Mouse (Mus musculus): ENCODE measurements around the gene Crisp1. TPM values are rescaled to one million over a fixed set of nuclear protein-coding genes. Genes with fewer than 3 reads are reported as not detected.

The Crisp1 gene
- polyA plus RNA-seq (2012; rRNA removed) = not detected in 2 replicates

DNA sequence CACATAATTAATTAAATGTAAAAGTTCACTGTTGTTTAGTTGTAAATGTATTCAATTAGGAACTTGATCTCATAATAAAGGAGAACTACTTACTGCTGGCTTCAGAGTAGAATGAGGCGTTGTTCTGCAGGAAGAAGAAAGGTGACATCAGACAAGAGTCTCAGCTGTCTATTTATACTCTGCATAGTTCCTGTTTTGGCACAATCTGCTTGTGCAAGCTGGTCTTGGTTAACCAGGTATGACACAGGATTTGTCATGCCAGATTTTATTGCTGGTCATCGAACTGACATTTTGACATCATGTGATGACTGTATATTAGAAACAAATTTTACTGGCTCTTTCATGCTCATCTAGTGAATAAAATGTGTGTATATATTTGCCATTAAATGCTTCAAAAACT lies at the start of gene Crisp1:
Gene Crisp1, minus strand, starts transcription at position 146 of the 400 bp plus-strand sequence.
- TF ChIP-seq POLR2A (IDR thresholded peaks at IDR 0.05; ENCODE audit: low read depth, low read length) = no peak
- TF ChIP-seq CTCF (IDR thresholded peaks at IDR 0.05; ENCODE audit: extremely low read depth, insufficient read depth, insufficient read length, insufficient replicate concordance) = no peak
- 24% methylated on average over 2 of the region's 2 CpGs for WGBS
- DNase-seq (ENCODE audit: low read depth in 1 of 2, low spot score in 2 of 2) = no peak
- Histone ChIP-seq H3K4me1 (ENCODE audit: control insufficient read depth, insufficient read depth, insufficient read length) (no peaks in the 10 kb centered on the region), H3K36me3 (ENCODE audit: control insufficient read depth, insufficient read depth, low read length) (no peaks in the 10 kb centered on the region), H3K27me3 (ENCODE audit: control insufficient read depth, insufficient read depth, low read length) (no peaks in the 10 kb centered on the region), H3K27ac (ENCODE audit: insufficient read depth, low read length) (no peak within 1 kb of the TSS), H3K4me3 (ENCODE audit: extremely low read depth, insufficient read depth, insufficient read length) (no peak within 1 kb of the TSS)

DNA sequence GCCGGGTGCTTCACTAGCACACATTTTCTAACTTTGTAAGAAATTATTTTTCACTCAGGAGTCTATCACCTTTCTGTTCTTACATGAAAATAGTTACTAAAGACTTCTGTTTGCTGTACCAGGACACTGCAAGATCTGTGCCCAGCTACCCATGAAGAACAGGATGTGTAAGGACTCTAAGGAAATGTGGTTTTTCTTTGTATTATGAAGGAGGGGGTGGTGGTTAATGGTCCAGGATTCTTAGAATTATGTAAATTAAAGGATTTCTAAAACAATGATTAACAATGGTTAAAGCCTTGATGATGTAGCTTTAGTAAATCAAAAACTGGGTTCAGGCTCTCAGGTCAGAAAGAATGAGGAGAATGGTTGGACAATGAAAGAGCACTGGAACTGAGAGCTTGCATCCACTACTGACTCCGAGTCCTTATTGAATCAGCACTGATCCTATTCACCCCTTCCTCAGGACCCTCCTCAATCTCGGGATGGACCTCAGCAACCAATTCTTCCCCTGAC lies 23.5 kb upstream of the Crisp1 start:
- Histone ChIP-seq H3K4me1 (ENCODE audit: control insufficient read depth, insufficient read depth, insufficient read length) (no peaks in the 10 kb centered on the region), H3K4me3 (ENCODE audit: extremely low read depth, insufficient read depth, insufficient read length) (no peak overlapping the region), H3K27ac (ENCODE audit: insufficient read depth, low read length) (no peak overlapping the region), H3K27me3 (ENCODE audit: control insufficient read depth, insufficient read depth, low read length) (no peaks in the 10 kb centered on the region), H3K36me3 (ENCODE audit: control insufficient read depth, insufficient read depth, low read length) (no peaks in the 10 kb centered on the region)
- TF ChIP-seq POLR2A (IDR thresholded peaks at IDR 0.05; ENCODE audit: low read depth, low read length) = no peak
- TF ChIP-seq CTCF (IDR thresholded peaks at IDR 0.05; ENCODE audit: extremely low read depth, insufficient read depth, insufficient read length, insufficient replicate concordance) = no peak
- DNase-seq (ENCODE audit: low read depth in 1 of 2, low spot score in 2 of 2) = no peak
- 57% methylated on average over 3 of the region's 3 CpGs for WGBS

DNA sequence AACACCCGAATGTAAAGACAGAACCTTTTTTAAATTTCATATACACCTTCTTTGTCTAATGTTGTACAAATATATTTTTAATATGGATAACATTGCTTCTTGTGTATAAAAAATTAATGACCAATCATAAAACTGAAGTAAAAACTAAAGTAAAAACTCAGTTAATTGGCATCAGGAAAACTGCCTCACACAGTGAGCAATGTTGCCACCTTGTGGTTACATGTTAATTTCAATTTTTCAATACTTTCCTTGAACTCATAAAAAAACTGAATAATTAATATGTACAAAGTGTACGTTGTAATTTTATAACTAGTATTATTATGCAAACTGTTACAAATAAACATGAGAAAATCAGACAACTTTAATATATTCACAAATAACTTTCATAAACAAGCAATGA lies 33.6 kb downstream of the Crisp1 start:
- H3K4me1 ChIP-seq (ENCODE audit: control insufficient read depth, insufficient read depth, insufficient read length) = no peaks in the 10 kb centered on the region
- no peaks in the 10 kb centered on the region for H3K36me3 ChIP-seq (ENCODE audit: control insufficient read depth, insufficient read depth, low read length)
- no peak for TF ChIP-seq CTCF (IDR thresholded peaks at IDR 0.05; ENCODE audit: extremely low read depth, insufficient read depth, insufficient read length, insufficient replicate concordance)
- H3K27me3 ChIP-seq (ENCODE audit: control insufficient read depth, insufficient read depth, low read length) = no peaks in the 10 kb centered on the region
- H3K4me3 ChIP-seq (ENCODE audit: extremely low read depth, insufficient read depth, insufficient read length) = no peak overlapping the region
- no peak overlapping the region for H3K27ac ChIP-seq (ENCODE audit: insufficient read depth, low read length)
- WGBS = 65% methylated on average over 2 of the region's 2 CpGs
- no peak for DNase-seq (ENCODE audit: low read depth in 1 of 2, low spot score in 2 of 2)

DNA sequence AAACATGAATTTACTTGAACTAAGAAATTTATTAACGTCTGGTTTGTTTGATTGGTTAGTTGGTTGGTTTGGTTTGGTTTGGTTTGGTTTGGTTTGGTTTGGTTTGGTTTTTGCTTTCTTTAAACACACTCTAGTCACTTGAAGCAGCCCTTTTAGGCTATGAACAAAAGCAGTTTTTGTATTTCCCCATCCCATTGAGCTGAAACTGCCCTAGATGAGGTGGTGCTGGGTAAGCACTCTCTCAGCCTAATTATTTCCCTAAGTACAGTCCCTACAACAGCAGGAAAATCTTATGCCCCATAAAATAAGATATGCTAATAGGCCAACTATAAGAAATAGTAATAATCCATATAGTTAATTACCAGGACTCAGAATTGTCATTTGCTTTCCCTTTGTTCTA lies 43.5 kb downstream of the Crisp1 start:
- no peak for DNase-seq (ENCODE audit: low read depth in 1 of 2, low spot score in 2 of 2)
- no peak for TF ChIP-seq CTCF (IDR thresholded peaks at IDR 0.05; ENCODE audit: extremely low read depth, insufficient read depth, insufficient read length, insufficient replicate concordance)
- TF ChIP-seq POLR2A (IDR thresholded peaks at IDR 0.05; ENCODE audit: low read depth, low read length) = no peak
- no peak overlapping the region for H3K4me3 ChIP-seq (ENCODE audit: extremely low read depth, insufficient read depth, insufficient read length)
- 76% methylated on average over 1 of the region's 1 CpGs for WGBS
- no peaks in the 10 kb centered on the region for H3K4me1 ChIP-seq (ENCODE audit: control insufficient read depth, insufficient read depth, insufficient read length)
- no peaks in the 10 kb centered on the region for H3K27me3 ChIP-seq (ENCODE audit: control insufficient read depth, insufficient read depth, low read length)
- no peaks in the 10 kb centered on the region for H3K36me3 ChIP-seq (ENCODE audit: control insufficient read depth, insufficient read depth, low read length)
- H3K27ac ChIP-seq (ENCODE audit: insufficient read depth, low read length) = no peak overlapping the region

DNA sequence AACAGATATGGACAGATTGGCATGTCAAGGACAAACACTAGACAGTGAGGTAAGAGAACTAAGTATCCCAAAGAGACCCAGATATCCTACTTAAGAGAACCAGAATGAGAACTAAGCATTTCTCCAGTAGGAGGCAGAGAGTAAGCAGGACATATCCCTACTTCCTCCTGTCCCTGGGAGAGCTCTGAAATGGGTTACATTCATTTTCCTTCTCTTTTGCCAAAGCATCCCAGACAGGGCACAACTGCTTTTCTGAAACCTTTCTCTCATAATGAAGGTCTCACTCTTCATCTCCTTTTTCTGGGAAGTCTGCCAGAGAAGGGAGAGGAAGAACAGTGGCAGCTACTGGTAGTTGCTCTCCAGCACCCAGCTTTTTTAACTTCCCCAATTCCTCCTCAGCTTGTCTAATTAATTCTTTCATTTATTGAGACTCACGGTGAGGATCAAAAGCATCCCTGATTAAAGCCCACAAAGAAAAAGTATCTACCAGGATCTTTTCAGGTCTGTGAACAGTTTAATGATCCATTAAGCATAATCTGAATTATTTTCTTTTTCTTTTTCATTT lies 44.0 kb downstream of the Crisp1 start:
- Histone ChIP-seq H3K27me3 (ENCODE audit: control insufficient read depth, insufficient read depth, low read length) (no peaks in the 10 kb centered on the region), H3K36me3 (ENCODE audit: control insufficient read depth, insufficient read depth, low read length) (no peaks in the 10 kb centered on the region), H3K27ac (ENCODE audit: insufficient read depth, low read length) (no peak overlapping the region), H3K4me1 (ENCODE audit: control insufficient read depth, insufficient read depth, insufficient read length) (no peaks in the 10 kb centered on the region), H3K4me3 (ENCODE audit: extremely low read depth, insufficient read depth, insufficient read length) (no peak overlapping the region)
- TF ChIP-seq POLR2A (IDR thresholded peaks at IDR 0.05; ENCODE audit: low read depth, low read length) (no peak), CTCF (IDR thresholded peaks at IDR 0.05; ENCODE audit: extremely low read depth, insufficient read depth, insufficient read length, insufficient replicate concordance) (no peak)
- DNase-seq (ENCODE audit: low read depth in 1 of 2, low spot score in 2 of 2) = no peak
- 28% methylated on average over 1 of the region's 1 CpGs for WGBS

DNA sequence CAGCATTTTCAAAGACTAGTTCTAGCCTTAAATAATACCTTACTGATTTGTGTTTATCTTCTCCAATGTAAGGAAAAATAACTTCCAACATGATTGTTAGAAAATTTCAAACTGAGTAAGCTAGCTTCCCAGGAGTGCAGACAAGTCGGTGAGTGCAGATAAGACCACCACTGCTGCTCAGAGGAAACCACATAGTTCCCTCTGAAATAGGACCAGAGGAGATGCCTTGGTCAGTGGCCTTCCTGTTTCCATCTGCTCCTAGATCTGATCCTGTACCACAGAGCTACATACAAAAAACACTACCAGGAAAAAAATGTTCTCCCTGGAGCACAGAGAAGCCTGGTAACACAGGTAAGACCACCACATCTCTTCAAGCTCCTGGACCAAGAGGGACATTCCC lies 66.5 kb downstream of the Crisp1 start:
- WGBS = 25% methylated on average over 1 of the region's 1 CpGs
- DNase-seq (ENCODE audit: low read depth in 1 of 2, low spot score in 2 of 2) = no peak
- Histone ChIP-seq H3K27ac (ENCODE audit: insufficient read depth, low read length) (no peak overlapping the region), H3K4me1 (ENCODE audit: control insufficient read depth, insufficient read depth, insufficient read length) (no peaks in the 10 kb centered on the region), H3K36me3 (ENCODE audit: control insufficient read depth, insufficient read depth, low read length) (no peaks in the 10 kb centered on the region), H3K4me3 (ENCODE audit: extremely low read depth, insufficient read depth, insufficient read length) (no peak overlapping the region), H3K27me3 (ENCODE audit: control insufficient read depth, insufficient read depth, low read length) (no peaks in the 10 kb centered on the region)
- TF ChIP-seq CTCF (IDR thresholded peaks at IDR 0.05; ENCODE audit: extremely low read depth, insufficient read depth, insufficient read length, insufficient replicate concordance) = no peak
- no peak for TF ChIP-seq POLR2A (IDR thresholded peaks at IDR 0.05; ENCODE audit: low read depth, low read length)

Other genes starting within 250 kb of the Crisp1 start
- not detected in 2 replicates for gene AC192777.2, start 223.8 kb downstream of the Crisp1 start, polyA plus RNA-seq (2012; rRNA removed)
- gene Pgk2, start 110.6 kb downstream of the Crisp1 start, polyA plus RNA-seq (2012; rRNA removed) = not detected in 2 replicates
- 0.18 and 0.33 TPM in 2 replicates for gene Crisp3, start 76.9 kb downstream of the Crisp1 start, polyA plus RNA-seq (2012; rRNA removed)
- gene Esp8, start 200.8 kb upstream of the Crisp1 start, polyA plus RNA-seq (2012; rRNA removed) = not detected in 2 replicates
- not detected in 2 replicates for gene Esp6, start 242.3 kb upstream of the Crisp1 start, polyA plus RNA-seq (2012; rRNA removed)